Mouse (Mus musculus) urinary bladder, postnatal 14 days (tissue): Measurements from ENCODE around the gene Eif2d.

Experiments
- DNase-seq: peaks from one replicate; pipeline ENCODE4 v3.0.0; 2021; ENCODE audit warnings: low spot score

Eif2d gene

DNA sequence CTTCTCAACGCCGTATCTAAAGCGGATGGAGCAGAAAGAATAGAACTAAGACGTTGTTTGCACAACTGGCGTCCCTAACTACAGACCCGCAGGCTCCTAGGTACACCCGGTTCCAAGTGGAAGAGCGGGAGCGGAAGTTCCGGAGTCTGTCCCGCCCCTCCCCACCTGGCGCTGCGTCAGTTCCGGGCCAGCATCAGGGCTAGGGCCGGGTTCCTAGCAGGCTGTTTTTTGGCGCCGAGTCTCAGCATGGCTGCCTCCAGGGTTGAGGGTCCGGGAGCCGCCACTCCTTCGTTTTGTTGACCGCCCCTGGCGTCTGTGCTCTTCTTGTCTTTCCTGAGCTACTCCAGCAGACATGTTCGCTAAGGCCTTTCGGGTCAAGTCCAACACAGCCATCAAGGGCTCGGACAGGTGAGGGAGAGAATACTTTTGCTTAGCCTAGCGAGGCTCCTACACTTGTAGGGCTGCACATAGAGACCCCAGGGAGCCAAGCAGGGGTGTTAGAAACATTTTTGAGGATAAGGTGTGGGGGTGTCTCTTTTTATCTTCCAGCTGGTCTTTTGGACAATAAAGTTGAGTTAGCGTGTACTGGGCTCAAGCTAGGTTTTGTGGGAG, at the start of gene Eif2d:
Gene Eif2d, plus strand, starts transcription at position 164 of the 612 bp plus-strand sequence.
- peak; percentile 90 for DNase-seq

DNA sequence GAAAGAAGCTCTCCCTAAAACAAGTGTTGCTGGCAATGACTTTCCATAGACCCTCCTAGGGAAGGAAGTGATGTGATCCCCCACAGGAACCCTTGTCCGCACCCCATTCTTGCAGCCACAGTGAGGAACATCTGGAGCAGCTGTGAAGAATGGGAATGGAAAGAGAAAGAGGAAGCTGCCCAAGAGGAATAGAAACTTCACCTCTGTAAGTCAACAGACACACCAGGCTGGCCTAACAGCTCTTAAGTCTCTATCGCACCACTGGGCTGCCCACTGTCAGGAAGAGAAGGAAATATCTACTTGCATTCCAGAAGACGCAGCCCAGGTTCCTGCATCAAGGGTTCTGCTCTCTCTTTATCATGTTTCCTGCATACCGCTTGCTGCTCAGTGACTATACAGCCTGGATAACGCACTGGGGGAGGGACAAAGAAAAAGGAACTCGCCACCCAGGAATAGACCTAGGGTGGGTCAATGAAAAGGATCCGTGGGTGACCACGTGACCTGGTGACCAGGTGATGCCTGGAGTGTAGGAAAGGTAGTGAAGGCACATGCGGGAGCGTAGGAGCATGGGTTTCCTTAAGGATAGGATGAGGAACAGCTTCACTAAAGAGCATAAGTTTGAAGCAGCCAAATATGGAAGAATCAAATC, 49.1 kb upstream of the Eif2d start:
- no peak for DNase-seq

DNA sequence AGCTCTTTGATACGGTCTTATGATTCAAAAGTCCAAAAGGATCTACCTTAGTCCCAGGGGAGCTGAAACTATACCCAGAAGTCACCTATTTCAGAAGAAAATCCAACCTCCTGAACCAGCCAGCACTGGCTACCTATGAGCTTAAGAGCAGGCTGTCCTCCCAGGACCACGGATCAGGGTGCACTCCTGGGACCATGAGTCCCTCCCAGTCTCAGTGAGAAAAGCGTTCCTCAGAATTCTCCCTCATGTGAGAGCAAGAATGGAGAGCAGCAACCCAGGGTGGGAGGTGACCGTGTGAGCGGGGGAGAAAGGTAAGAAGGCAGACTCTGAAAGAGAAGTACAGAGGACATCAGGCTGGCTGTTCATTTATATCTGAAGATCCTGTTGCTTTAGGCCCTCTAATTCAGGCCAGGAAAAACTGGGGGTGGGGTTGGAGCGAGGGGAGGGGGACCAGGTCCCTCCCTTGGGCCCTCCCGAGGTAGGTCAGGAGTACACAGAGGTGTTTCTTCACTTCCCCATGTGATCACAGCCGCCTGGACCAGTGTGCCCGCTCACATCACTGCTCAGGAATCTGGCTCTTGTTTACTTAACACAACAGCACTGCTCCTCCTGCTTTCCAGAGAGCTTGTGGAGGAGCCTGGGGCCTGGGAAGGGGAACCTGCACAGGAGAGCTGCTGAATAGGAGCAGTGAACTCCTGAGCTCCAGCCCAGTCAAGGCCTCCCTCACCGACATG, 45.2 kb upstream of the Eif2d start:
- peak; percentile 78 for DNase-seq

DNA sequence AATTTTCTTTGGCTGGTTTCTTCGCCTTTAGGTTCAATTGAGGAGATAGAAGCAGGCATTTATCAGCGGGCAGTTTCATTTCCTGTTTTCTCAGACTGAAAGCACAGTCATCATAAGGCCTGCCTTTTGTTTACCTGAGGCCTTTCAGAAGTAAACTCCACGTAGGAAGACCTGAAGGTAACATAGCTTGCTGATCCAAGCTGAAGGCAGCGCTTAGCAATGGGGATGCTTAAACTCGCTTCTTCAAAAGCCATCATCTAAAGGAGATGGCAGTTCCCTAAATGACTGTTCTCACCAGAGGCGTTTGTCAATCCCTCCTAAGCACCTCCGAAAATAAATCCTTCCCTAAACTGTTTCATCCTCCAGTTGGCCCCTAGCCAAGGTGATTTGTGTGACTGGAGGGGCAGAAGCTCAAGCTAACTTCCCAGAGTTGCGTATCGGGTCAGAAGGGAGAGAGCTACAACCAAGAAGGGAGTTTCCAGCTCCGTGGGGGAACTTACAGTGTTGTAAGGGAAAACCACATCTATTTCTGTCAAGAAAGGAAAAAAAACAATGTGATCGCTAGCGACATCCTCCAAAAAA, 42.4 kb upstream of the Eif2d start:
- DNase-seq = peak; percentile 35

DNA sequence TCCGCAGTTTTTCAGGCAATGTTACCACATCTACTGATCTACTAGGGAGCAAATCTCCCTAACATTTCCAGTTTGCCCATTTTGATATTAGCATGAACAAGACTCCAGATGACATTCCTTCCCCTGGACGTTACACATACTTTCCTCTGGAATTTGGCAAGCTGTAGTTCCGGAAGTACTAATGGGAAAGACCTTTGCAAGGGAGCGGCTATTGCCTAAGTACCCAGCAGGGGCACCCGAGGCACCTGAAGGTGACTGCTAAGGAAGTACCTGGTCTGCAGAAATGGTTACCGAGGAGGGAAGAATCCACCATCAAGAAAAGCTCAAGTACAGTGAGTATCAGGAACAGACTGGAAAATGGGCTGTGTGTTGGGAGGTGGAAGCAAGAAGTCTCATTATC, 40.4 kb upstream of the Eif2d start:
- peak; percentile 69 for DNase-seq

DNA sequence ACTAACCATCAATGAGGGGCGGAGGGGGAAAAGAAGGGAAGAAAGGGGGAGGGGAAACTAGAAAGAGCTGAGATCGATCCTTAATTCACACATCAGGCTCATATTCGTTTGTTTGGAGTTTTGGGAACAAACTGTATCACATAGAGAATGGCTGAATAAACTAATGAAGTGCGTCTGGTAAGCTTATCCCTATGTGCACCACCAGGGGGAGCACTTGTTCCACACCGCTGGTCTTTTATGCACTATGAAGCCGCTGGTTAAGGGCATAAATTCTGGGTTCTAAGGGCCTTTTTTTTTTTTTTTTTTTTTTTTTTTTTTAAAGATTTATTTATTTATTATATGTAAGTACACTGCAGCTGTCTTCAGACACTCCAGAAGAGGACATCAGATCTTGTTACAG, 37.0 kb upstream of the Eif2d start:
- peak; percentile 69 for DNase-seq

DNA sequence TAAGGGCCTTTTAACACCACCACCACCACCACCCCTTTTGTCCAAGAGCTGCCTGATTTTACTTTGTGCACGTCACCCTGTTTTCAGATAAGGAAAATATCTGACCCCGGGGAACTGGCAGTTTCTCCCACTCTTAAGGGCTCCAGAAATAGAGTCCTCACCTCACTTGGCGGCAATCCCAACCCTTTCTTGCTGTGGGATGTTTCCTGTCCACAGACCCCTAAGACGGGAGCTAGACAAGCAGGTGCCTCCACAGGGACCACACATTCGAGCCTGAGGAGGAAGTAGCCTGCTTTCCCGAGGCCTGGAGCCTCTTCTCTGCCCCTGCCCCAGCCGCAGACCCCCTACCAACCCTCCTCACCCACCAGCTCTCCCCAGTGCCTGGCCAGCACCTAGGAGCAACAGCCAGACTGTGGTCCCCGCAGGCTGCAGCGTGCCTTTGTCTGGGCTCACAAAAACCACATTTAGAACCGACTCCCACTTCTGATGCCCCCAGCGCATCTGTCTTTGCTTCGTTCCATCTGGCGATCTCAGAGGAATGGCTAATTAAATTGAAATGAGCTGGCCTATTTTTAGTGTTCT, 36.5 kb upstream of the Eif2d start:
- DNase-seq = no peak

DNA sequence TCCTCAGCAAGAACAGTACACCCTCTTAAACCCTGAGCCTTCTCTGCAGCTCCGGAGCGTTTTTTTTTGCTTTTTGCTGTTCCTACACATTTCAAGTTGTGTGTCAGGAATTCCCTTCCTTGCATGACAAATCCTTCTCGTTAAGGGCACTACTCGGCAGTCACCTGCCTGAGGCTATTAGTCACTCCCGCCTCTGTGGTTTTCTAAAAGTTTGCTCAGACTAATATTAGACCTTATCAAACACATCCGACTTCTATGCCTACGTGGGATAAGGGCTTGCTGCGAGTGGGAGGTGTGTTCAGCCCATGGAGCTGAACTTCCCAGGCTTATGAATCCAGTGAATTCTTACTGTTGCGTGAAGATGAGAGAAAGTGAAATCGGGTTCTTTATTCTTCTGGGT, 34.5 kb upstream of the Eif2d start:
- DNase-seq = no peak

DNA sequence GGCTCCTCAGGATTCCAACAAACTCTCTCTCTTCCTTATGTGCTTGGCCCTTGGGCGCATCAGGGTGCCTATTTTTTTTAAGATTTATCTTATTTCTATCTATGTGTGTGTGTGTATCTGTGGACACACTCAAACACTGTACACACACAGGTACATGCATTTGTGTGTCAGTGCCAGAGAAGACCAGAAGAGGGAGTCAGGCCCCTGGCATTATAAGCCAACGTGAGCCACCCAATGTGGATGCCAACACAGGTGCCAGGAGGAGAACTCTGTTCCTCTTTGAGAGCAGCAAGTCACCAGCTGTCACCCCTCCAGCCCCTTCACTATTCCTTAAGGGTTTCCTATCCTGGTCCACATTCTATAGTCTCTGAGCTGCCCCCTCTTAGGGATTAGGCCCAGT, 34.0 kb upstream of the Eif2d start:
- peak; percentile 49 for DNase-seq

DNA sequence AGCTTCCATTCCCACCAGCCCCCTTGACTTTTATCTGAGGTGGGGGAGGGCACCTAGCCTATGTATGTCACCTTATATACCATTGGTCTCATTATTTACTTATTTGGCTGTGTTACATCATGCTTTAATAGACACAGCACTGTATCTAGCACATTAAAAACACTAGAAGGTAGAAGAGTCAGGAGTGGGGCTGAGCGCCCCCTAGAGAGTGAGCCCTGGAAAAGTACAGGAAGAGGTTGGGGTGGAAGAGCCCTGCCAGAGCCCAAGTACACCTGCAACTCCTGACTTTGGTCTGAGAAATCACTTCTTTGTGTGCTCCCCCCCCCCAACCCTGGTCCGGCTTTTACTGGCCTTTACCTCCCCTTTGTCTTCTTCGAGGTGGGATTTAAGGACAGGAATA, 31.0 kb upstream of the Eif2d start:
- DNase-seq = no peak

DNA sequence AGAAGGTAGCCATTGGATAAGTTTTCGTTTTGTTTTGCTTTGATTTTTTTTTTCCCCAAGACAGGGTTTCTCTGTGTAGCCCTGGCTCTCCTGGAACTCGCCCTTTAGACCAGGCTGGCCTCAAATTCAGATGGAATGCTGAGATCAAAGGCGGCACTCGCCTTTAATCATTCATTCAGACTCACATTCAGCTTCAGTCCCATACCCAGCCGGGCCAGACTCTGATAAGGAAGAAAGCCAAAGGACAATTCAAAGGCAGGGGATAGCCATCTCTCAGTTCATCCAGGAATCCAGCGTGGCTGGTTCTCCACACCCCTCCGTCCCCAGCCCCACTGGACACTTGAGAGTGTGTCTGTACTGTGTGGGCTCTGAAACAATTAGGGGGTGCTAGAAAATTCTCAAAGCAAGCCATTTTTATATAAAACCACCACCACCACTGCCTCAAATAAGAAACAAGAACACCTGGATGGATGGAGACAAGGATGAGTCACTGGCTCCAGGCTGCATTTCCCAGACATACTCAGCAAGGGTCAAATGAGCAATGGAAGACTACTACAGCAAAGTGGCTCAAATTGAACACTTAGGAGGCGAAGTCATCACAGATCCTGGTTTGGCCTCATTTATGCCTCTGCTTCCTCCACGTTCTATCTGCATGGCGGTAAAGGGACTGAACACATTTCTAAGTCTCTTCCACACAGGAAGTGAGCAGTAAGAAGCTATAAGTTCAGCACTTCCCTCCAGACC, 29.3 kb upstream of the Eif2d start:
- no peak for DNase-seq

DNA sequence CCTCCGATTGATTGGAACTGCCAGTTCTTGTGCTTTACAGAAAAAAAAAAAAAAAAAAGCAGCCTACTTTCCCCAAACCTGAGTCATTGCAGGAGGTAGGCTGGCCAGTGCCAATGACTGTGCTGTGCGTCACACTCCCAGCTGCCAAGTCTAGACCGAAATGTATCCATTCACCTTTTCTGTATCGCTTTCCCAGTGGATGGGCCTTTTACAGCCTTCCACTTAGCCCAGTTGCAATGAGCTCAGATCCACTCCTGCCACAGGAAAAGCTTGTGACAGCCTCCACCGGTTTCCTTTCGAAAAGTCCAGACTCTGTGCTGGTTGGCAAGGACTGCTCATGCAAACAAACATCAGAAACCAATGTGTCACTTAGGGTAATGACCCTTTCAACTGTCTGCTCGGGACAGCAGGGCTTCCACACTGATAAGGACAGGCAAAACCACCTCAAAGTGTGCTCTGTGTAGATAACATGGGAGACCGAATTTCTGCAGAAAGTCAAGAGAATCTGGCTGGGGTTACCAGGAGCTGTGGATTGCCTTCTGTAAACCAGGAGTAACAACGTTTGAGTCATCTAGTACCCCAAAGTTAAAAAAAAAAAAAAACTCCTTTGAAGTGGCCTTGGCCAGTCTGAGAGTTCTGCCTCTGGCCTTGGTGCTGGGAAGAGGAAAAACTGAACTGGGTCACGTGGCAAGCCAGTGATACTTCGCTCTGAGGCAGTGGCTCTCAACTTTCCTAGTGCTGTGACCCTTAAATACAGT, 26.8 kb upstream of the Eif2d start:
- DNase-seq = no peak

DNA sequence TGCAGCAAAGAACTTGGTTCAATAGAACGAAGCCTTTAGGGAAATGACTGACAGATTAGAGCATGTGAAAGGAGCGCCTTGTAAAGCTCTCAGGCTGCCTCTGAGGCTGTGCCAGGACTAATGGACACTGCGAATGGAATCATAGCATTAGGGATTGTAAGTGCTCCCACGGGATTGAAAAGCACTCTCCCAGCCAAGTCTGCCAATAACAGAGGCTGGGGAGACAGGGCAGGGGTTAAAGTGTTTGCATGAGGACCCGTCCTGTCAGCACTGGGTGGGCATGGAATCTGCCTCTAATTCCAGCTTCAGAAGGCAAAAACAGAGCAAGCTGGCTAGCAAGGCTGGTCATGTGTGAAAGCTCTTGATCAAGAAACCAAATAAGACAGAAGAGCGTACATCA, 18.8 kb upstream of the Eif2d start:
- DNase-seq = no peak

DNA sequence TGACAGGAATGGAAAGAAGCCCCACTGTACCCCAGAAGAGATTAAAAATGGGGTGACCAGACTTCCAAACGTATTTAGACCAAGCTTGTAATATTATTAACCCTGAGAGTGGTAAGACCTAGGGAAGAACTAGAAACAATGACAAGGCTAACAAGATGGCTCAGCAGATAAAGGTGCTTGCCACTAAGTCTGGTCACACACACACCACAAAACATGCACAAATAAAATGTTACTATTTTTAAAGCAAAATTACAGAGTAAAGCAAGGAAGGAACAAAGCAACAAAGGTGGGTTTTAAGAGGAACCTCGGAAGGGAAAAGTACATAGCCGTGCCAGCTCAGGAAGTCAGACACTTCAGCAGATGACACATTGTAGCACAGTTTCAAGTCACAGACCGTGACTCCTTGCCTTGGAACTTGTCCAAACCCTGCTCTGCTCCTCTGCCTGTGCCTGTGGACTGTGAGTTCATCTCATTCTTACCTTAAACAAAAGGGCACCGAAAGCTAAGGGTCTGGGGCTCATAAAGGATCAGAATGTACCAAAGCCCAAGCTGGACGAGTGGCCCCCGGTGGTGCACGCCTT, 17.9 kb upstream of the Eif2d start:
- DNase-seq = peak; percentile 51

DNA sequence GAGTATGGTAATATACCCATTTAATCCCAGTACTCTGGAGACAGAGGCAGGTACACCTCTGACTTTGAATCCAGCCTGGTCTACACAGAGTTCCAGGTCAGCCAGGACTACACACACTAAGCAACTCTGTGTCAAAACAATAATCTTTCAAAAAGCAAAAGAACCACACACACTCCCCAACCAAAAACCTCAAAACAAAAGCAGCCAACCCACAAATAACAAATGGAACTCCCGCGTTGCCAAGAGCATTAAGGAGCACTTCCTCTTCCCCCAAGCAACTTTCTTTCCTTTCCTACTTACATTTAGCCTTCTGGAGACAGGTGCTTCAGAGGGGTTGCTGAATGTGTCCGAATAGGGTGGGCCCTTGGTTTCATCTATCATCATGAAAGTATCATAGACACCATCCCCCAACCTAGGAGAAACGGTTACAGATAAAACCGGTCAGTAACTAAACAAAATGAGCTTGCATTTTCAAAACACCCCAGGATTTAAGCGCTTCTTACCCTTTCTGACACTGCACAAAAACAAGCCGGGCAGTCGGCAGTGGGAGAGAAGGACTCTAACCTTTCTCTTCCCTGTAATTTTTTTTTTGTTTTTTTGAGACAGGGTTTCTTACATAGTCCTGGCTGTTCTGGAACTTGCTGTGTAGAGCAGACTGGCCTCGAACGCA, 16.9 kb upstream of the Eif2d start:
- no peak for DNase-seq

DNA sequence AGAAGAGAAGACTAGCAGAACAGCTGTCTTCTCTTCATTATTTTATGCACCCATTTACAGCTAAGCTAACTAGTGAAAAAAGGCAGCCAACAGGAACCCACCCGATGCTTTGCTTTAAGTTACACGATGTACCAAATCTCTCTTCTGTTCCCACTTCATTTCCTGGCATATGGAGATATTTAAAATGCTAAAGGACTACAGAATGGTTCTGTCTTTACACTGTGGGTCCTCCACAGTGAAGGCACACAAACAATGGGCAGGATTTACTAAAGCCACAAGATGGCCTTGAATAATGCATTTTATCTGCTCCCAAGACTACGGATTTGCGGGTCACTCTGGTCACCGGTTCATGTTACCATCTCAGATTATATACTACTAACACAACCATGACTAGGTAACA, 15.9 kb upstream of the Eif2d start:
- no peak for DNase-seq

DNA sequence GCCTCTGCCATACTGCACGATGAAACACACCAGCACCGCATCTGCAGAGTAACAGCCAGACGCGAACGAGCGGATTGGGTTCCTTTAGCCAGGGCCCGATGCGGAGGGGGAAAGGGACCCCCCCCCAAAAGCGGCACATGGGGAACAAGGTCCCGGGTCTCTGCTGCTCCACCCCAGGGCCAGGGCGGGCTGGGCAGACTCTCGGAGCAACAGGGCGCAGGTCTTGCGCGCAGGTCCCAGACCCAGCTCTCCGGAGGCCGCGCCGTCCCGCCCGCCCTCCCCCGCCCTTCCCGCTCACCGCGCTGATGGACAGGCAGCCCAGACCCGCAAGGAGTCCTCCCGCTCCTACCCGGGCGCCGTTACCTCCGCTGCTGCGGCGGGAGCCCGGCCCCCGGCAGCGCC, 15.3 kb upstream of the Eif2d start:
- no peak for DNase-seq

DNA sequence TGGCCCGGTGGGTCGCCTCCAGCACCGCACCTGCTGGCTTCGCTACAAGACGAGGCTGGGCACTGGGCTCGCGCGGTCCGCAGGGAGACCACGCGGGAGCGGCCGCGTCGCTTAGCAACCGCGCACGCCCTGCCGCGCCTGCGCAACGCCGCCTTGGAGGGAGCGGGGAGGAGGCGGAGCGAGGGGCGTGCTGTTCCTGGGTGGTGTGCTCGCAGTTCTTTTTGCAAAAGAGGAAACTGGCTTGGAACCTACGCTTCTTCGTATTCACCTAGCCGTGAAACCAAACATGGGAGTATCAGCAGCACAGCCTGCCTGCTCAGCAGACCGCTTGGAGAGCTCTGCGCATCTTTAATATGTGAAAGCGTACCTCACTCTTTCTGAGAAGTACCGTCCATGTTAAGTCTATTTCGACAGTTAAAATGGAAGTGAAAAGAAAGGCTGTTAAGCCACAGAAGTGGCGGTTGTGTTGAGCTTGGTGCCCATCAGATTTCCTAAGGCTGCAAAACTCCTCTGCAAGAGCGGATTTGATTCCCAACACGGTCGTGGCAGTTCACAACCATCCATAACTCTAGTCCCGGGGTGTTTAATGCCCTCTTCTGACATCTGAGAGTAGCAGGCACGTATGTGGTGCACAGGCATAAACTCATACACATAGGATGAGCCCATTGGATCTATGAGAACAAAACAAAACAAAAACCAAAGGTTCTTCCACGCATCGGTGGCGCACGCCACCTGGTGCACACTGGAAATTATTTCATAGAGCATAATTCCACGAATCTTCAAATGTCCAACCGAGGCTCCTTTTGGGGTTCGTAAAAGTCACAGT, 14.6 kb upstream of the Eif2d start, which contains the start of gene Dyrk3:
Gene Dyrk3, minus strand, starts transcription at position 150 of the 826 bp plus-strand sequence.
- DNase-seq = peak; percentile 91
